Mouse (Mus musculus) cortical plate, adult 2 months (tissue): ENCODE data around the gene Pip4k2a.

Source experiments
- CTCF ChIP-seq: fragments of 200-500 bp; IDR thresholded peaks from 2 replicates; pipeline ENCODE4 v1.5.1; 2011; ENCODE audit warnings: mild to moderate bottlenecking, control low read depth, low read length; ENCODE audit not compliant: insufficient read depth; ENCODE audit errors: extremely low read depth
- POLR2A ChIP-seq: fragments of 200-500 bp; IDR thresholded peaks from 2 replicates; pipeline ENCODE4 v1.6.1; 2011; ENCODE audit warnings: mild to moderate bottlenecking, low read length, control low read depth; ENCODE audit not compliant: insufficient read depth; ENCODE audit errors: extremely low read depth

GRCm38 (mm10) chr2:18822711-18823110 is 175.2 kb downstream of the Pip4k2a start:
- TF ChIP-seq CTCF (no peak), POLR2A (no peak)
